ENCODE assay signal across 1 mouse cellular context in genomic region chr4:109676218-109677215, GRCm38 (mm10).
TF ChIP-seq lines count a peak whose summit lies in the region.

Gene Faf1 (plus strand): TSS chr4:109676588.

TF ChIP-seq in CH12.LX, 34 proteins besides CTCF, POLR2A, EP300 and RAD21 (continued from another document):
- TF ChIP-seq KAT2A (IDR thresholded peaks at IDR 0.05; ENCODE audit: insufficient replicate concordance, low read length) (peak; percentile 94; the same call in 1 of the 2 replicates), E2F4 (IDR thresholded peaks at IDR 0.05; ENCODE audit: insufficient replicate concordance, low read depth, low read length) (peak; percentile 82; the same call in 1 of the 2 replicates), UBTF (IDR thresholded peaks at IDR 0.05; ENCODE audit: low read depth, low read length) (peak; percentile 93), SIN3A (IDR thresholded peaks at IDR 0.05; ENCODE audit: low read length) (peak; percentile 96), USF2 (conservative IDR thresholded peaks at IDR 0.05; ENCODE audit: low read depth, low read length) (peak; percentile 97), MYC (IDR thresholded peaks at IDR 0.05; ENCODE audit: low read depth, low read length) (peak; percentile 77), MAFK (IDR thresholded peaks at IDR 0.05; ENCODE audit: insufficient replicate concordance, low read length) (peak; percentile 56; the same call in 1 of the 2 replicates), IRF4 (IDR thresholded peaks at IDR 0.05; ENCODE audit: low read depth, low read length) (peak; percentile 63), MXI1 (IDR thresholded peaks at IDR 0.05; ENCODE audit: low read depth, low read length) (peak; percentile 94), JUND (conservative IDR thresholded peaks at IDR 0.05; ENCODE audit: low read depth, low read length) (no peak), MAX (IDR thresholded peaks at IDR 0.05; ENCODE audit: low read length) (peak; percentile 97), MEF2A (IDR thresholded peaks at IDR 0.05; ENCODE audit: borderline replicate concordance, low read depth, low read length) (peak; percentile 80; the same call in 1 of the 2 replicates), ZNF384 (IDR thresholded peaks at IDR 0.05; ENCODE audit: low read depth, low read length) (0 out of 2 replicates have a peak, but pooled peaks have one; percentile 17), USF1 (IDR thresholded peaks at IDR 0.05; ENCODE audit: low read depth, low read length) (peak; percentile 100), JUN (IDR thresholded peaks at IDR 0.05; ENCODE audit: insufficient read depth, low read depth, low read length) (0 out of 2 replicates have a peak, but pooled peaks have one; percentile 9), RCOR1 (conservative IDR thresholded peaks at IDR 0.05; ENCODE audit: low read depth, low read length) (peak; percentile 71; the same call in 1 of the 2 replicates), ELF1 (IDR thresholded peaks at IDR 0.05; ENCODE audit: low read depth, low read length) (peak; percentile 89), GABPA (IDR thresholded peaks at IDR 0.05; ENCODE audit: insufficient replicate concordance, low read depth, low read length) (peak; percentile 52; the same call in 1 of the 2 replicates), ZKSCAN1 (IDR thresholded peaks at IDR 0.05; ENCODE audit: borderline replicate concordance, low read depth, low read length) (no peak), ZC3H11A (IDR thresholded peaks at IDR 0.05; ENCODE audit: low read depth, low read length) (no peak), TCF12 (IDR thresholded peaks at IDR 0.05; ENCODE audit: low read depth, low read length) (peak; percentile 92), PAX5 (IDR thresholded peaks at IDR 0.05; ENCODE audit: low read length) (no peak), HCFC1 (IDR thresholded peaks at IDR 0.05; ENCODE audit: low read depth, low read length) (peak; percentile 96)
